Mouse (Mus musculus): ENCODE measurements at regions not wholly inside any gene's neighbourhood (a gene's known extent, or its start where the extent isn't known, plus 50 kb on each side); places are given as distances from the start of the nearest gene placed in this dataset.
"Not testable (repeated sequence)": the region's sequence is repeated elsewhere in the genome, so short reads cannot be mapped to it uniquely, and the experiment has no call there.

DNA sequence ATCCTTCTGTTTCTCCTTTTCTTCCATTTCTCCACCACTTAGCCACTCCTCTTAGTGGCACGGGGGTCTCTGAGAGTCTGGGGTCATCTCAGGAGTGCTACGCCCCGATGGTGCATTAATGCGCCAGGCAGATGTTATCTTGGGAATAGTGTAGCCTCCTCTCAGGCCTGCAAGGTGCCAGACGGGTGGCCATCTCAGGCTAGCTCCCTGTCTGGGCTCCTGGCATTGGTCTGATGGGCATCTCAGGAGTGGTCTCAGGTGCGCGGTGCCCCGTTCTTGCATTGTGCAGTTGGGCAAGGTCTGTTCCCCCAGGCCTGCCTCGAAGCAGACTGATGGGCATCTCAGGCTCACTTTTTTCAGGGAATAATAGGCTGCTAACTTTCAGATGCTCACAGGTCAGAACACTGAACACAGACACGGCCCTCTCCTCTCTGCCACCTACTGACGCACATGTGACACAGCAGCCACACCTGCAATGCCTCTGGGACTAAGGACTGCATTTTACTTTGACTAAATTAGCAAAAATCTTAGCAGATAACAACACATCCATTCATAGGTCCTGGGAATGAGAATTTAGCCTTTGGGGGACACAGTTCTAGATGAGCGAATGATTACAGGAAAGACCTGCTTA lies 298.0 kb downstream of the Etnk1 start:
- TF ChIP-seq RCOR1 (conservative IDR thresholded peaks at IDR 0.05; ENCODE audit: low read depth, low read length) = no peak
- TF ChIP-seq IRF4 (IDR thresholded peaks at IDR 0.05; ENCODE audit: low read depth, low read length) = no peak
- TF ChIP-seq ZC3H11A (IDR thresholded peaks at IDR 0.05; ENCODE audit: low read depth, low read length) = no peak
- TF ChIP-seq ZMIZ1 (IDR thresholded peaks at IDR 0.05; ENCODE audit: low read depth, low read length) = no peak
- peak; percentile 39 for TF ChIP-seq RAD21 (IDR thresholded peaks at IDR 0.05; ENCODE audit: low read depth, low read length)
- TF ChIP-seq SMC3 (IDR thresholded peaks at IDR 0.05; ENCODE audit: low read depth, low read length) = peak; percentile 54
- peak; percentile 30 to 55; a peak in 3 of 4 replicates for TF ChIP-seq CTCF (conservative IDR thresholded peaks at IDR 0.05 in 1 of 2, IDR thresholded peaks at IDR 0.05 in 1 of 2; ENCODE audit: low read depth in 2 of 2, low read length in 2 of 2)
- no peak for TF ChIP-seq CHD1 (IDR thresholded peaks at IDR 0.05; ENCODE audit: low read depth, low read length)
- no peak overlapping the region for H3K9ac ChIP-seq (ENCODE audit: insufficient read depth, low read depth)
- DNase-seq (ENCODE audit: extremely low read depth) = peak; percentile 27
- H3K4me3 ChIP-seq (replicated peaks in 1 of 3; ENCODE audit: low read depth in 2 of 3, low read length in 2 of 3, poor library complexity in 1 of 3) = no peak overlapping the region
- no peaks in the 10 kb centered on the region for H3K27me3 ChIP-seq (replicated peaks)
- no peak overlapping the region for H3K4me2 ChIP-seq (ENCODE audit: insufficient read depth, low read depth, poor library complexity, severe bottlenecking)
- in situ Hi-C loops (cut with MboI; ENCODE audit: low pct_ligation_motif_present, low pct_unique_long_range_greater_than_20kb, low sequenced_read_pairs) = no loop called here
- dilution Hi-C loops (cut with MboI; ENCODE audit: extremely low pct_ligation_motif_present, extremely low pct_unique_long_range_greater_than_20kb, low sequenced_read_pairs) = no loop called here
- H3K9me3 ChIP-seq (replicated peaks; ENCODE audit: low read length) = no peaks in the 10 kb centered on the region
- H3K36me3 ChIP-seq (replicated peaks in 1 of 2; ENCODE audit: control insufficient read depth in 1 of 2, insufficient read depth in 1 of 2, low read length in 1 of 2) = no peaks in the 10 kb centered on the region
- no peaks in the 10 kb centered on the region for H3K4me1 ChIP-seq (ENCODE audit: control insufficient read depth in 1 of 2, insufficient read depth in 2 of 2)
- H3K27ac ChIP-seq (ENCODE audit: insufficient read depth, low read depth) = no peak overlapping the region
- H3K79me2 ChIP-seq (replicated peaks; ENCODE audit: control insufficient read depth, extremely low read depth, insufficient read depth, poor library complexity, severe bottlenecking) = no peaks in the 10 kb centered on the region

DNA sequence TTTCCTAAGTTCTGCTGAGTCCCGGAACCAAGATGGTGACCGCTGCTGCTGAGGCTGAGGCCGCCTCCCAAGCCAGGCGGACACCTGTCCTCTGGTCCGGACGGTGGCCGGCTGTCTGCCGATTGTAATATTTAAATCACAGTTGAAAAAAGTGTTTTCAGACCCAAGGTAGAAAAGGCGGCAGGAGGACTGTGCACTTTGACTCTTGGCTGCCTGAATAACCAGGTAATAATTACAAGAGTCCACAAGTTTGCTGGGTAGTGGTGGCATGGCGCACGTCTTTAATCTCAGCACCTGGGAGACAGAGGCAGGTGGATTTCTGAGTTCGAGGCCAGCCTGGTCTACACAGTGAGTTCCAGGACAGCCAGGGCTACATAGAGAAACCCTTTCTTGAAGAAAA lies 305.7 kb downstream of the Etnk1 start:
- dilution Hi-C loops (cut with MboI; ENCODE audit: extremely low pct_ligation_motif_present, extremely low pct_unique_long_range_greater_than_20kb, low sequenced_read_pairs); H3K4me1 ChIP-seq (ENCODE audit: control insufficient read depth in 1 of 2, insufficient read depth in 2 of 2); H3K27ac ChIP-seq (ENCODE audit: insufficient read depth, low read depth); DNase-seq (ENCODE audit: extremely low read depth); H3K36me3 ChIP-seq (replicated peaks in 1 of 2; ENCODE audit: control insufficient read depth in 1 of 2, insufficient read depth in 1 of 2, low read length in 1 of 2); H3K4me3 ChIP-seq (replicated peaks in 1 of 3; ENCODE audit: low read depth in 2 of 3, low read length in 2 of 3, poor library complexity in 1 of 3); H3K79me2 ChIP-seq (replicated peaks; ENCODE audit: control insufficient read depth, extremely low read depth, insufficient read depth, poor library complexity, severe bottlenecking); H3K9ac ChIP-seq (ENCODE audit: insufficient read depth, low read depth); H3K4me2 ChIP-seq (ENCODE audit: insufficient read depth, low read depth, poor library complexity, severe bottlenecking); H3K9me3 ChIP-seq (replicated peaks; ENCODE audit: low read length); in situ Hi-C loops (cut with MboI; ENCODE audit: low pct_ligation_motif_present, low pct_unique_long_range_greater_than_20kb, low sequenced_read_pairs); H3K27me3 ChIP-seq (replicated peaks): not testable (repeated sequence)

DNA sequence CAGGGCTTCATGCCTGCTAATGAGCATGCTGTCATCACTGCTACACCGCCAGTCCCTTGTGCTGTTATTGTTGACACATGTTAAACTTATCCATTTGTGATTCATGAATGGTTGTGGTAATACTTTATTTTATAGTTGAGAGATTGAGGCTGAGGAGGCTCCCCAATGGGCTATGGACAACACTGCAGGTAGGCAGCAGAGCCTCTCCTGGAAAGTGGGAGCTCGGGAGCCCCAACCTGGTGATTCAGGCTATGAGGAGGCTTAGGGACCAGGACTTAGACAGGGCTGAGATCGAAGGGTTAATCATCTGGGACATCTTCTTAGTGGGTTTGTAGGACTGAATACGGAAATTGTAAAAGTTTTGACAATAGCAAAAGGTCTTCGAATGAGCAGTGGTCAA lies 307.4 kb downstream of the Etnk1 start:
- H3K4me3 ChIP-seq (replicated peaks in 1 of 3; ENCODE audit: low read depth in 2 of 3, low read length in 2 of 3, poor library complexity in 1 of 3) = no peak overlapping the region
- dilution Hi-C loops (cut with MboI; ENCODE audit: extremely low pct_ligation_motif_present, extremely low pct_unique_long_range_greater_than_20kb, low sequenced_read_pairs) = no loop called here
- H3K4me1 ChIP-seq (ENCODE audit: control insufficient read depth in 1 of 2, insufficient read depth in 2 of 2) = no peaks in the 10 kb centered on the region
- no peaks in the 10 kb centered on the region for H3K9me3 ChIP-seq (replicated peaks; ENCODE audit: low read length)
- no peak for DNase-seq (ENCODE audit: extremely low read depth)
- H3K27me3 ChIP-seq (replicated peaks) = no peaks in the 10 kb centered on the region
- H3K4me2 ChIP-seq (ENCODE audit: insufficient read depth, low read depth, poor library complexity, severe bottlenecking) = no peak overlapping the region
- in situ Hi-C loops (cut with MboI; ENCODE audit: low pct_ligation_motif_present, low pct_unique_long_range_greater_than_20kb, low sequenced_read_pairs) = no loop called here
- no peaks in the 10 kb centered on the region for H3K36me3 ChIP-seq (replicated peaks in 1 of 2; ENCODE audit: control insufficient read depth in 1 of 2, insufficient read depth in 1 of 2, low read length in 1 of 2)
- no peak overlapping the region for H3K27ac ChIP-seq (ENCODE audit: insufficient read depth, low read depth)
- no peak for TF ChIP-seq JUND (conservative IDR thresholded peaks at IDR 0.05; ENCODE audit: low read depth, low read length)
- no peaks in the 10 kb centered on the region for H3K79me2 ChIP-seq (replicated peaks; ENCODE audit: control insufficient read depth, extremely low read depth, insufficient read depth, poor library complexity, severe bottlenecking)
- no peak overlapping the region for H3K9ac ChIP-seq (ENCODE audit: insufficient read depth, low read depth)

All from CH12.LX (cell line).